Mouse (Mus musculus) myocyte (in vitro differentiated cells): ENCODE data around the gene Ifi207.

Experiments used
- CEBPB ChIP-seq: IDR thresholded peaks from 2 replicates; pipeline ENCODE4 v1.6.1; 2011; ENCODE audit warnings: mild to moderate bottlenecking, moderate library complexity; ENCODE audit not compliant: poor library complexity, insufficient read depth, severe bottlenecking
- E2F4 ChIP-seq: IDR thresholded peaks from one replicate; pipeline ENCODE4 v1.6.1; 2011; ENCODE audit warnings: mild to moderate bottlenecking, control low read depth, moderate library complexity; ENCODE audit not compliant: insufficient read depth
- MAX ChIP-seq: IDR thresholded peaks from one replicate; pipeline ENCODE4 v1.6.1; 2011; ENCODE audit warnings: low read depth, mild to moderate bottlenecking, control low read depth
- MYOG ChIP-seq, 3 experiments: IDR thresholded peaks; one replicate each; pipeline ENCODE4 v1.6.1; 2011; ENCODE audit warnings: control low read depth in 2 of 3, low read depth in 2 of 3, mild to moderate bottlenecking in 2 of 3; ENCODE audit not compliant: insufficient read length in 2 of 3, control insufficient read depth in 1 of 3, insufficient read depth in 1 of 3
- POLR2A ChIP-seq: IDR thresholded peaks from one replicate; pipeline ENCODE4 v1.6.1; 2011; ENCODE audit warnings: low read depth, mild to moderate bottlenecking, control low read depth, moderate library complexity; ENCODE audit not compliant: insufficient read length
- TCF12 ChIP-seq: IDR thresholded peaks from one replicate; pipeline ENCODE4 v1.6.1; 2011; ENCODE audit warnings: mild to moderate bottlenecking, control low read depth; ENCODE audit not compliant: poor library complexity, insufficient read depth, severe bottlenecking
- USF1 ChIP-seq: IDR thresholded peaks from one replicate; pipeline ENCODE4 v1.6.1; 2011; ENCODE audit warnings: low read depth, mild to moderate bottlenecking, control low read depth, moderate library complexity

GRCm38 (mm10) chr1:173733219-173733618 is 8.3 kb downstream of the Ifi207 start:
- TF ChIP-seq USF1 (no peak), POLR2A (no peak), TCF12 (no peak), MYOG (IDR thresholded peaks at IDR 0.05; ENCODE audit: control insufficient read depth in 1 of 3, insufficient read depth in 1 of 3, insufficient read length in 2 of 3, low read depth in 2 of 3) (no peak), E2F4 (no peak), CEBPB (no peak), MAX (no peak)
